ENCODE assay signal across 7 mouse cellular contexts in genomic region chr11:18957805-18958770, GRCm38 (mm10).
DNase-seq lines count a peak whose midpoint lies in the region; ATAC-seq lines count a peak whose summit lies in the region.

No protein-coding gene starts in this region.

- 65% methylated on average over 12 of the region's 12 CpGs for WGBS in embryonic facial prominence, embryonic 10.5 days
- WGBS in heart, embryonic 14.5 days = 13% methylated on average over 12 of the region's 12 CpGs
- WGBS in midbrain, embryonic 12.5 days = 56% methylated on average over 12 of the region's 12 CpGs

- H3K27me3 ChIP-seq in embryonic facial prominence, embryonic 10.5 days (replicated peaks; ENCODE audit: low read depth, poor library complexity, severe bottlenecking) = peaks cover under 1% of the 10 kb centered on the region; the same call in 1 of the 2 replicates
- H3K27me3 ChIP-seq in heart, embryonic 14.5 days (ENCODE audit: control insufficient read depth, insufficient read depth, low read length) = no peaks in the 10 kb centered on the region
- no peaks in the 10 kb centered on the region for H3K27me3 ChIP-seq in midbrain, embryonic 12.5 days

- peaks cover 25% of the 10 kb centered on the region for H3K4me1 ChIP-seq in embryonic facial prominence, embryonic 10.5 days
- peaks cover 40 to 88% of the 10 kb centered on the region in 2 experiments for H3K4me1 ChIP-seq in heart, embryonic 14.5 days (ENCODE audit: control insufficient read depth in 2 of 2, insufficient read depth in 2 of 2, low read length in 2 of 2)
- H3K4me1 ChIP-seq in midbrain, embryonic 12.5 days = peaks cover 23% of the 10 kb centered on the region; the same call in 1 of the 2 replicates

- H3K9me3 ChIP-seq in embryonic facial prominence, embryonic 10.5 days = no peaks in the 10 kb centered on the region
- H3K9me3 ChIP-seq in heart, embryonic 14.5 days (ENCODE audit: control insufficient read depth, low read length) = no peaks in the 10 kb centered on the region
- no peaks in the 10 kb centered on the region for H3K9me3 ChIP-seq in midbrain, embryonic 12.5 days

- H3K36me3 ChIP-seq in embryonic facial prominence, embryonic 10.5 days (replicated peaks) = peaks cover 9% of the 10 kb centered on the region; the same call in 1 of the 2 replicates
- no peaks in the 10 kb centered on the region for H3K36me3 ChIP-seq in heart, embryonic 14.5 days (ENCODE audit: control insufficient read depth, insufficient read depth, low read length)
- no peaks in the 10 kb centered on the region for H3K36me3 ChIP-seq in midbrain, embryonic 12.5 days

- H3K27ac ChIP-seq in embryonic facial prominence, embryonic 10.5 days (replicated peaks) = peak overlapping the region; percentile 26; the same call in 1 of the 2 replicates
- H3K27ac ChIP-seq in heart, embryonic 14.5 days (replicated peaks in 1 of 2; ENCODE audit: control insufficient read depth in 1 of 2, insufficient read depth in 1 of 2, low read depth in 2 of 2, low read length in 2 of 2) = peak overlapping the region; percentile 87 to 94
- no peak overlapping the region for H3K27ac ChIP-seq in midbrain, embryonic 12.5 days (replicated peaks)

- no peak overlapping the region for H3K4me3 ChIP-seq in embryonic facial prominence, embryonic 10.5 days
- H3K4me3 ChIP-seq in heart, embryonic 14.5 days (ENCODE audit: control insufficient read depth in 1 of 2, insufficient read depth in 1 of 2, low read depth in 1 of 2, low read length in 2 of 2) = peak overlapping the region; percentile 10 to 13; a peak in 1 of 4 replicates
- no peak overlapping the region for H3K4me3 ChIP-seq in midbrain, embryonic 12.5 days

- peak overlapping the region; percentile 59 for H3K4me2 ChIP-seq in heart, embryonic 14.5 days (ENCODE audit: low read length)
- no peak overlapping the region for H3K4me2 ChIP-seq in midbrain, embryonic 12.5 days (replicated peaks)

- 0 out of 2 replicates have a peak, but pooled peaks have one; percentile 58 for ATAC-seq in heart, embryonic 14.5 days (ENCODE audit: insufficient number of reproducible peaks, insufficient read depth, low FRiP score, low read depth)
- peak; percentile 35; the same call in 1 of the 2 replicates for ATAC-seq in midbrain, embryonic 12.5 days (ENCODE audit: low FRiP score, low read depth)

- H3K9ac ChIP-seq in heart, embryonic 14.5 days (ENCODE audit: low read length) = peak overlapping the region; percentile 50
- H3K9ac ChIP-seq in midbrain, embryonic 12.5 days (replicated peaks) = no peak overlapping the region

- peak; percentile 12 for DNase-seq in right cerebral cortex, adult 18-20 months
- no peak for DNase-seq in right cerebral cortex, postnatal 36 days (ENCODE audit: low spot score in 2 of 2)
- no peak for DNase-seq in embryonic facial prominence, embryonic 10.5 days (ENCODE audit: low spot score)
- peak; percentile 47 to 54 for DNase-seq in kidney, postnatal 36 days
- no peak for DNase-seq in Muller cell, postnatal 12 days (ENCODE audit: inconsistent ontology term)

Comparison
In these comparisons a context has a peak if more than half of its experiments do, and no peak if none do; other contexts are left out.
1. DNase-seq: peak in right cerebral cortex, adult 18-20 months (single experiment) and kidney, postnatal 36 days (2 of 2); none in right cerebral cortex, postnatal 36 days (0 of 2), embryonic facial prominence, embryonic 10.5 days (single experiment) and Muller cell, postnatal 12 days (single experiment).
2. H3K4me3 ChIP-seq: peak in heart, embryonic 14.5 days (2 of 2); none in embryonic facial prominence, embryonic 10.5 days (single experiment) and midbrain, embryonic 12.5 days (single experiment).